23 mouse cellular contexts compared by ENCODE assay signal in the genomic region with DNA sequence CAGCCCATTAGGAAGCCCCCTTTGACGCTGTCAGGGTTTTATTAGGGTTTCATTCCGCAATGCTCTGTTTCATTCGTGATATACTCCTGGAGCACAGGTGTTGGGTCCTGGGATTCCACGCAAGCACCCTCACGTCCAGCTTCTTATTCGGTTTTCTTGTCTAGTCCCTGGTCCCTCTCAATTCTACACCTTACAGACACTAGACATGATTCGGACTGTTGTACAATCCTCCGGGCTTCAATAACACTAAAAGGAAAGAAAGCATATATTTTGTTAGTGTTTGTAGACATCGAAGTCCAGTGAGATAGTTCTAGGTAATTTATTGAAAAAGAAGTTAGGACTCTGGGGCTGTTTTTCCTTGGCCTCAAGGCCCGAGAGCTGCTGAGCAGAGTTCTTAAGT. TPM values are rescaled to one million over a fixed set of nuclear protein-coding genes. Genes with fewer than 3 reads are reported as not detected.
A peak's percentile ranks its signal among the peaks of the same experiment; 100 is the strongest.
DNase-seq lines count a peak whose midpoint lies in the region; ATAC-seq and TF ChIP-seq lines count a peak whose summit lies in the region.
"Had no signal": no experiment of that assay in that cellular context is flagged by ENCODE, and none has a peak within 500 bp of the region (broad histone marks: within the 10 kb centered on the region; RNA-seq: fewer than 3 reads in every experiment).

No protein-coding gene starts in this region.

- no peaks in the 10 kb centered on the region for H3K4me1 ChIP-seq in hindbrain, embryonic 11.5 days (replicated peaks; ENCODE audit: control insufficient read depth, insufficient read depth, low read length)
- no peaks in the 10 kb centered on the region; the same call in 1 of the 2 replicates for H3K4me1 ChIP-seq in hindbrain, embryonic 14.5 days (replicated peaks; ENCODE audit: control insufficient read depth, insufficient read depth, low read length)
- H3K4me1 ChIP-seq in midbrain, embryonic 11.5 days (ENCODE audit: control insufficient read depth, insufficient read depth, low read length), result no peaks in the 10 kb centered on the region
- peaks cover 13% of the 10 kb centered on the region for H3K4me1 ChIP-seq in midbrain, embryonic 13.5 days (replicated peaks)

- H3K9ac ChIP-seq in hindbrain, embryonic 11.5 days (ENCODE audit: low read depth, low read length), result no peak overlapping the region
- no peak overlapping the region for H3K9ac ChIP-seq in hindbrain, embryonic 14.5 days
- H3K9ac ChIP-seq in midbrain, embryonic 11.5 days (ENCODE audit: low read length), result no peak overlapping the region
- no peak overlapping the region for H3K9ac ChIP-seq in midbrain, embryonic 13.5 days (replicated peaks)

- peaks cover 45% of the 10 kb centered on the region for H3K27me3 ChIP-seq in hindbrain, embryonic 11.5 days (ENCODE audit: control insufficient read depth, insufficient read depth, low read length)
- peaks cover 64% of the 10 kb centered on the region for H3K27me3 ChIP-seq in hindbrain, embryonic 14.5 days (ENCODE audit: control insufficient read depth, insufficient read depth, low read length)
- peaks cover 50% of the 10 kb centered on the region for H3K27me3 ChIP-seq in midbrain, embryonic 11.5 days (ENCODE audit: control insufficient read depth, insufficient read depth, low read length)
- peaks cover 73% of the 10 kb centered on the region for H3K27me3 ChIP-seq in midbrain, embryonic 13.5 days
- H3K27me3 ChIP-seq: CH12.LX had no signal

- no peaks in the 10 kb centered on the region for H3K36me3 ChIP-seq in hindbrain, embryonic 11.5 days (ENCODE audit: control insufficient read depth, insufficient read depth, low read length)
- H3K36me3 ChIP-seq in hindbrain, embryonic 14.5 days (replicated peaks; ENCODE audit: control insufficient read depth, insufficient read depth), result no peaks in the 10 kb centered on the region
- no peaks in the 10 kb centered on the region for H3K36me3 ChIP-seq in midbrain, embryonic 11.5 days (ENCODE audit: control insufficient read depth, insufficient read depth, low read length)
- no peaks in the 10 kb centered on the region for H3K36me3 ChIP-seq in midbrain, embryonic 13.5 days
- H3K36me3 ChIP-seq: G1E had no signal

- no peaks in the 10 kb centered on the region for H3K9me3 ChIP-seq in hindbrain, embryonic 11.5 days (ENCODE audit: control insufficient read depth, low read length)
- no peaks in the 10 kb centered on the region for H3K9me3 ChIP-seq in hindbrain, embryonic 14.5 days (ENCODE audit: control insufficient read depth, low read length)
- no peaks in the 10 kb centered on the region for H3K9me3 ChIP-seq in midbrain, embryonic 11.5 days (ENCODE audit: control insufficient read depth, low read length)
- H3K9me3 ChIP-seq in midbrain, embryonic 13.5 days, result no peaks in the 10 kb centered on the region
- H3K9me3 ChIP-seq: G1E had no signal

- no peak overlapping the region for H3K4me2 ChIP-seq in hindbrain, embryonic 11.5 days (replicated peaks; ENCODE audit: low read depth, low read length)
- no peak overlapping the region for H3K4me2 ChIP-seq in hindbrain, embryonic 14.5 days (replicated peaks)
- no peak overlapping the region for H3K4me2 ChIP-seq in midbrain, embryonic 11.5 days
- H3K4me2 ChIP-seq in midbrain, embryonic 13.5 days (replicated peaks), result no peak overlapping the region

- H3K27ac ChIP-seq in hindbrain, embryonic 11.5 days (ENCODE audit: low read depth, low read length), result no peak overlapping the region
- no peak overlapping the region for H3K27ac ChIP-seq in hindbrain, embryonic 14.5 days
- H3K27ac ChIP-seq in midbrain, embryonic 11.5 days (ENCODE audit: low read depth, low read length), result no peak overlapping the region
- H3K27ac ChIP-seq in midbrain, embryonic 13.5 days, result no peak overlapping the region

- no peak for ATAC-seq in hindbrain, embryonic 11.5 days (ENCODE audit: low FRiP score)
- no peak for ATAC-seq in hindbrain, embryonic 14.5 days (ENCODE audit: low FRiP score)
- no peak for ATAC-seq in midbrain, embryonic 11.5 days (ENCODE audit: low FRiP score)
- ATAC-seq in midbrain, embryonic 13.5 days, result no peak
- ATAC-seq: activated CD4-positive, CD25-positive, alpha-beta regulatory T cell, adult 4 months; CD4-positive, CD25-positive, alpha-beta regulatory T cell, adult 4 months; Patski had no signal

- TF ChIP-seq CTCF in brain, embryonic 14.5 days (IDR thresholded peaks at IDR 0.05; ENCODE audit: borderline replicate concordance, extremely low read depth, insufficient read depth, insufficient read length), result no peak

- TF ChIP-seq POLR2A in brain, embryonic 14.5 days (IDR thresholded peaks at IDR 0.05; ENCODE audit: borderline replicate concordance, extremely low read depth, insufficient read depth, insufficient read length, poor library complexity, severe bottlenecking), result no peak

- DNase-seq in hindbrain, embryonic 11.5 days (ENCODE audit: low spot score), result peak; percentile 35
- no peak for DNase-seq in hindbrain, embryonic 14.5 days (ENCODE audit: low spot score)
- DNase-seq in midbrain, embryonic 11.5 days (ENCODE audit: low spot score, missing footprints), result peak; percentile 91
- DNase-seq in brain, embryonic 14.5 days (ENCODE audit: low read depth), result peak; percentile 31
- DNase-seq in ovary, postnatal 14 days (ENCODE audit: low spot score), result no peak
- DNase-seq: adrenal gland, adult 2 months; adrenal gland, adult 8-10 months; adrenal gland, postnatal 10 days; adrenal gland, postnatal 14 days; adrenal gland, postnatal 25 days; adrenal gland, postnatal 36 days; B cell, adult 2 months; cerebellum, adult 11 months; cerebellum, adult 11-12 months; cerebellum, adult 18-20 months; cerebellum, adult 2 months had no signal

- no peak overlapping the region for H3K4me3 ChIP-seq in hindbrain, embryonic 11.5 days (ENCODE audit: low read depth, low read length)
- H3K4me3 ChIP-seq in hindbrain, embryonic 14.5 days (replicated peaks; ENCODE audit: low read length), result no peak overlapping the region
- H3K4me3 ChIP-seq in midbrain, embryonic 11.5 days (ENCODE audit: low read depth, low read length), result no peak overlapping the region
- no peak overlapping the region for H3K4me3 ChIP-seq in midbrain, embryonic 13.5 days (replicated peaks)

- WGBS in hindbrain, embryonic 11.5 days, result 11% methylated on average over 10 of the region's 10 CpGs
- 11% methylated on average over 10 of the region's 10 CpGs for WGBS in hindbrain, embryonic 14.5 days
- 11% methylated on average over 10 of the region's 10 CpGs for WGBS in midbrain, embryonic 11.5 days
- WGBS in midbrain, embryonic 13.5 days, result 8% methylated on average over 10 of the region's 10 CpGs

RNA-seq across cellular contexts. Expression of gene Tcf21, which starts 24.8 kb away (rescaled TPM):
- polyA plus RNA-seq in hindbrain, embryonic 11.5 days (2014; fragmentation: Nextera tagmentation; extraction: Ambion mirVana), result 0.26 and 0.50 TPM in 2 replicates
- polyA plus RNA-seq in hindbrain, embryonic 14.5 days (2014; fragmentation: Nextera tagmentation; extraction: Ambion mirVana), result 0.93 and 2.5 TPM in 2 replicates
- polyA plus RNA-seq in midbrain, embryonic 11.5 days (2014; fragmentation: Nextera tagmentation; extraction: Ambion mirVana), result 0.11 TPM in 1 of 2 replicates, not detected in the other
- 0.32 and 0.41 TPM in 2 replicates for polyA plus RNA-seq in midbrain, embryonic 13.5 days (2015; fragmentation: Nextera tagmentation; extraction: Ambion mirVana)
- 0.44 and 0.96 TPM in 2 replicates for polyA plus RNA-seq in brain, embryonic 14.5 days (2012; rRNA removed)
- polyA plus RNA-seq: activated CD4-positive, CD25-positive, alpha-beta regulatory T cell, adult 4 months; C2C12; G1E; Patski had no signal

Comparison
In these comparisons a context has a peak if more than half of its experiments do, and no peak if none do; other contexts are left out.
1. DNase-seq: peak in hindbrain, embryonic 11.5 days (single experiment), midbrain, embryonic 11.5 days (single experiment) and brain, embryonic 14.5 days (single experiment); none in hindbrain, embryonic 14.5 days (single experiment) and ovary, postnatal 14 days (single experiment).